Mouse (Mus musculus) kidney, adult 2 months (tissue): ENCODE results near the gene Yeats2.

Source experiments
- CTCF ChIP-seq: fragments of 200-500 bp; conservative IDR thresholded peaks from 2 replicates; pipeline ENCODE4 v1.5.1; 2011; ENCODE audit warnings: low read depth, mild to moderate bottlenecking, control low read depth, low read length, moderate library complexity, mixed read lengths; ENCODE audit not compliant: insufficient read depth, insufficient read length
- POLR2A ChIP-seq: fragments of 200-500 bp; IDR thresholded peaks from one replicate; pipeline ENCODE4 v1.6.1; 2011; ENCODE audit warnings: low read depth, low read length, control low read depth

- TF ChIP-seq POLR2A, result peak; percentile 10
- no peak for TF ChIP-seq CTCF
Measured at GRCm38 (mm10) chr16:20140772-20141531, at the start of gene Yeats2.
